Mouse (Mus musculus): ENCODE results near the gene Syde2.

Gene Syde2
- long read RNA-seq, experiment 1, partial matches to known transcripts, result 0 of 1 reads
- long read RNA-seq, experiment 1, other reads (novel, unspliced or antisense), result 1 of 1 reads
- long read RNA-seq, experiment 2, partial matches to known transcripts, result 0 of 1 reads
- long read RNA-seq, experiment 2, other reads (novel, unspliced or antisense), result 1 of 1 reads

DNA sequence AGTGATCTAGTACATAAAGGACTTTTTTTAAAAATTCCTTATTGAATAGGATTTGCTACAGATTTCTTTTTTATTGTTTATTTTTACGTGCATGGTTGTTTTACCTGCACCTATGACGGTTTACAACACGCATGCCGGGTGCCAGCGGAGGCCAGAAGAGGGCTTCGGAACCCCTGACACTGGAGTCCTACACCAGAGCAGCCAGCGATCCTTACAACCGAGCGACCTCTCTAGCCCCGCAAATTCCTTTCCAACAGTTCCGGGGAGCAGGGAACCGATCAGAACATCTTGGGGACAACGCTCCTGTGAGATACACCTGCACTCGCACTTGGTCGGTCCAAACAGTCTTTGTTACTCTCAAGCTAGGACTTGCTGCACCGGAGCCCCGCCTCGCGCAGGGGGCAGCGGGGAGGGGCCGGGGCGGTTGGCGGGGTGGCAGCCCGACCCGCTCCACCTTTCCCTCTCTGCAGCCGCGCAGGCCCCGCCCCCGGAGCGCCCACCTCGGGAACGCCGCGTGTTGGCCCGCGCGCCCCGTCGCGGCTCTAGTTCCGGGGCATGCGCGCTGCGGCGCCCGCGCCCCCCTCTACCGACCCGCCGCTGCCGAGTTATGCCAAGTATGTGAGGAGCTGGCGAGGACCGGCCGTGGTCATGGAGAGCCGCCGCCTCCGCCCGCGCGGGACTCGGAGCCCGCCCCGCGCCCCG is at the start of gene Syde2:
Gene Syde2, plus strand, starts transcription at position 603 of the 702 bp plus-strand sequence.
- intact Hi-C loops (cut with DNase I), result no loop called here

- intact Hi-C loops (cut with DNase I), result no loop called here
Measured at GRCm38 (mm10) chr3:145938405-145939349, 49.0 kb upstream of the Syde2 start.

GRCm38 (mm10) chr3:145939402-145939801 is 48.3 kb upstream of the Syde2 start:
- intact Hi-C loops (cut with DNase I), result no loop called here

GRCm38 (mm10) chr3:145939971-145940370 is 47.7 kb upstream of the Syde2 start:
- intact Hi-C loops (cut with DNase I), result loop anchor here (10.0 kb wide), 1 partner anchor 55 kb away; no protein-coding TSS in a partner anchor

GRCm38 (mm10) chr3:145941971-145942370 is 45.7 kb upstream of the Syde2 start:
- intact Hi-C loops (cut with DNase I), result loop anchor here (10.0 kb wide), 1 partner anchor 53 kb away; no protein-coding TSS in a partner anchor

- intact Hi-C loops (cut with DNase I), result loop anchor here (10.0 kb wide), 1 partner anchor 50 kb away; no protein-coding TSS in a partner anchor
Measured at GRCm38 (mm10) chr3:145944348-145944747, 43.3 kb upstream of the Syde2 start.

DNA sequence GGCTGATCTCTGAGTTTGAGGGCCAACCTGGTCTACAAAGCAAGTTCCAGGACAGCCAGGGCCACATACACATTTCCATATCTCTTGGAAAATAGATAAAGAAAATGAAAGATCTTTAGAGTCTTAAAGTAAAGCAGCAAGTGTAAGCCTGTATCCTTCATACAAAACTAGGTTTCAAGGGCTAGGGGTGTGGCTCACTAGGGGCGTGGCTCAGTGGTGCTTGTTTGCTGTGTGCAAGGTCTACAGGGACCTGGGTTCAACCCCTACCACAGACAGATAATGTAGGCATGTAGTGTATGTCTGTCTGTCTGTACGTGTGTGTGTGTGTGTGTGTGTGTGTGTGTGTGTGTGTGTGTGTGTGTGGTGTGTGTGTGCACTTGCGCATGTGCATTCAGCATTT is 41.8 kb upstream of the Syde2 start:
- intact Hi-C loops (cut with DNase I), result loop anchor here (10.0 kb wide), 1 partner anchor 49 kb away; no protein-coding TSS in a partner anchor

- intact Hi-C loops (cut with DNase I), result loop anchor here (10.0 kb wide), 1 partner anchor 48 kb away; no protein-coding TSS in a partner anchor
Measured at GRCm38 (mm10) chr3:145946654-145947053, 41.0 kb upstream of the Syde2 start.

DNA sequence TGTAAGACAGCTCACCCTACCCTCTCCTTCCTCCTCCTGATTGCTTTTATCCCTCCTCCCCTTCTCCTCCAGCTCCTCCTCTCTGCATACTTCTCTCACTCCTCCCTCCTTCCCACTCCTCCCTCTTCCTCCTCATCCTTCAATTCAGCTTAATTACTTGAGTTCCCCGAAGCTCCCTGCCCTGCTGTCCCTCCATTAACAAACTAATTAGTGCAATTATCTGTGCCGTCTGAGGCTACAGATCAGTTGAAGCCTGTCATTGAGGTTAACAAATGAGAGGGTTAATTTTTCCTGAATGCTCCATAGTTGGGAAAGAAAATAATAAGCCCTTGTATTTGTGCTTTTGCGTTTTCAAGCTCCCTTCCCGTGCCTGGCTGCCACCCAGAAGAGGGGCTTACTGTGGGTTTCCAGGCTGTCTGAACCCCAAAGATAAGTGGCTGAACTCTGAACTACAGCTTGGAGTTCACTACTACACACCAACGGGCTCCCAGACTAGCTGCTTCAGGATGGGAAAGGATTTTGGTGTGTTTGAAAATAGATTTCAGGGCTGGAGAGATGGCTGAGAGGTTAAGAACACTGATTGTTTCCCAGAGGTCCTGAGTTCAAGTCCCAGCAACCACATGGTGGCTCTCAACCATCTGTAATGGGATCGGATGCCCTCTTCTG is 40.0 kb upstream of the Syde2 start:
- intact Hi-C loops (cut with DNase I), result loop anchor here (10.0 kb wide), 1 partner anchor 47 kb away; no protein-coding TSS in a partner anchor

- intact Hi-C loops (cut with DNase I), result loop anchor here (2.0 to 5.0 kb wide), 2 partner anchors 102 to 229 kb away; no protein-coding TSS in a partner anchor
Measured at GRCm38 (mm10) chr3:145950034-145950814, 37.4 kb upstream of the Syde2 start.

GRCm38 (mm10) chr3:145950815-145951130 is 36.9 kb upstream of the Syde2 start:
- intact Hi-C loops (cut with DNase I), result loop anchor here (2.0 to 5.0 kb wide), 2 partner anchors 102 to 228 kb away; no protein-coding TSS in a partner anchor

GRCm38 (mm10) chr3:145951287-145952165 is 36.1 kb upstream of the Syde2 start:
- intact Hi-C loops (cut with DNase I), result loop anchor here (2.0 to 5.0 kb wide), 2 partner anchors 101 to 227 kb away; no protein-coding TSS in a partner anchor

- intact Hi-C loops (cut with DNase I), result loop anchor here (5.0 kb wide), 1 partner anchor 99 kb away; no protein-coding TSS in a partner anchor
Measured at GRCm38 (mm10) chr3:145952945-145953344, 34.7 kb upstream of the Syde2 start.

DNA sequence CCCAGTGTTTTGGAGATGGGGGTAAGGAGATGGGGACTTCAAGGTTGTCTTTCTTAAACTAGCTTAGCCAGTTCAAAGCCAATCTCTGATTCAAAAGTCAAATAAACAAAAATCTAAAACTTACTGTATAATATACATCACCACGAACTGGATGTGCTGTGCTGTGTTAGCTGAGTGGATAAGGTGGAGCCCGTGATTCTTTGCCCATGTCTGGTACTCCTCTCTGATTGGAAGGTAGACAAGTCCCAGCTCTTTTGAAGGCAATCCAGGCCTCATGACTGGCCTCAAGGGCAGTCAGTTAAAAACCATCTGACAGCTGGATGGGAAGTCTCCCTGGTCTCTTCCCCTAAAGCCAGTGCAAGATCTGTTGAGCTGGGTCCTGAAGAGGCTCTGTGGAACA is 34.3 kb upstream of the Syde2 start:
- intact Hi-C loops (cut with DNase I), result loop anchor here (5.0 kb wide), 1 partner anchor 99 kb away; no protein-coding TSS in a partner anchor

DNA sequence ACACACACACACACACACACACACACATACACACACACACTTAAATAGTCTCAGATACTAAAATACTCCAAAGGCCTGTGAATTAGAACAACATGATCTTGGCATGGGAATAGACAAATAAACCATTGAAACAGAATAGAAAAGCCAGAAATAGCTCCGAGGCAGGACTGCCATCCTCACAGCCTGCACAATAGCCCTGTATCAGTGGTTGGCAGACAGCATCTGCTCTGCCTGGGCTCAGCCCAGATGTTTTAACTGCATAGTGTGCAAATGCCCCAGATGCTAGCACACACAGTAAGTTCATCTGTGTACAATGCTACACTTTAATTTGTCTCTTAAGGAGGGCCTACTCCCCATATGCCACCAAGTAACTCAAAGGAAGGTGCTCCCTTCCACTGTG is 27.8 kb upstream of the Syde2 start:
- intact Hi-C loops (cut with DNase I), result no loop called here

DNA sequence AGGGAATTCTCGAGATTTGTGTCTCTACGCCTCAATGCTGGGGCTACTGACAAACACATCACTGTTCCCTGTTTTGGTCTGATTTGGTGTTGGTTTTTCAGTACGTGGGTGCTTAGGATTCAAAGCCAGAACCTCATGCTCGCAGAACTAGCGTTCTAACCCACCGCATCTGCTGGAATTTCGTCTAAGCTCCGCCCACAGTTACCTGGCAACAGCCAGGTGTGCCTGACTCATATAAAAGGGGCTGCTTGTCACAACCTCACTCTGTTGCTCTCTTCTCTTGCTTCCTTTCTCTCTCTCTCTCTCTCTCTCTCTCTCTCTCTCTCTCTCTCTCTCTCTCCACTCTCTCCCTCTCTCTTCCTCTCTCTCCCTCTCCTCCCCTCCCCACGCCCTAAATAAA is 25.3 kb upstream of the Syde2 start:
- intact Hi-C loops (cut with DNase I), result no loop called here

- intact Hi-C loops (cut with DNase I), result no loop called here
Measured at GRCm38 (mm10) chr3:145963101-145964017, 24.3 kb upstream of the Syde2 start.

DNA sequence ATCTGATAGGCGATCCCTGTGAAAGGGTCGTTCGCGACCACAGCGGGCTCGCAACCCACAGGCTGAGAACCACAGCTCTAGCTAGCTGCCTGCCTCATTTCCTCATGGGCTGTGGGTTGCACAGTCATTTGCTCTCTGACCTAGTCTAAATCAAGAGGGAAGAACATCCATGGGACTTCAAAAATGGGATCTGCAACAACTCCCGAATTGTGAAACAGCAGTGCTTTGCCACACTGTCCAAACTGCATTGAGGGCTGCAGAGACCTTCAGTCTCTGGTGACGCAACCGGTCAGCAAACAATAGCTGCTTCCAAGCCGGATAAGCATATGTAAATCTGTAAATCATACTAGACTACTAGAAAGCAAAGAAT is 23.7 kb upstream of the Syde2 start:
- intact Hi-C loops (cut with DNase I), result no loop called here
